Mouse (Mus musculus) C2C12 (cell line): ENCODE measurements around the gene Mea1.

Experiments used
- CEBPB ChIP-seq: IDR thresholded peaks from one replicate; pipeline ENCODE4 v1.6.1; 2011; ENCODE audit warnings: low read depth, mild to moderate bottlenecking, control low read depth, moderate library complexity
- CTCF ChIP-seq: IDR thresholded peaks from one replicate; pipeline ENCODE4 v1.5.1; 2011; ENCODE audit not compliant: control insufficient read depth, insufficient read depth, insufficient read length
- FOSL1 ChIP-seq: IDR thresholded peaks from one replicate; pipeline ENCODE4 v1.8.0; 2011; ENCODE audit warnings: mild to moderate bottlenecking, low read length; ENCODE audit not compliant: poor library complexity, insufficient read depth, severe bottlenecking
- MAX ChIP-seq: IDR thresholded peaks from one replicate; pipeline ENCODE4 v1.6.1; 2011; ENCODE audit warnings: mild to moderate bottlenecking, control low read depth
- MYOD1 ChIP-seq: IDR thresholded peaks from one replicate; pipeline ENCODE4 v1.6.1; 2011; ENCODE audit warnings: low read depth; ENCODE audit not compliant: control insufficient read depth, insufficient read length
- MYOG ChIP-seq: IDR thresholded peaks from one replicate; pipeline ENCODE4 v1.6.1; 2011; ENCODE audit not compliant: control insufficient read depth, insufficient read length; ENCODE audit errors: extremely low read depth
- USF1 ChIP-seq: IDR thresholded peaks from one replicate; pipeline ENCODE4 v1.6.1; 2011; ENCODE audit warnings: low read depth, mild to moderate bottlenecking, control low read depth, moderate library complexity

GRCm38 (mm10) chr17:46691390-46691789 lies 12.8 kb downstream of the Mea1 start:
- TF ChIP-seq CTCF (no peak), USF1 (no peak), MAX (peak; percentile 68), MYOD1 (no peak), FOSL1 (peak; percentile 48), CEBPB (no peak), MYOG (no peak)
